Mouse (Mus musculus) heart, embryonic 10.5 days (tissue): ENCODE data around the gene Slc25a12. TPM values are rescaled to one million over a fixed set of nuclear protein-coding genes. Genes with fewer than 3 reads are reported as not detected.

Source experiments
- DNase-seq: peaks from one replicate; pipeline ENCODE4 v3.0.0-alpha.2; 2017; ENCODE audit warnings: low spot score
- H3K27ac ChIP-seq: fragments of 300-500 bp; sonication (generic); 2 replicates; pipeline ENCODE4 v1.5.1; 2016; ENCODE audit warnings: mild to moderate bottlenecking
- H3K27me3 ChIP-seq: fragments of 300-500 bp; sonication (generic); 2 replicates; pipeline ENCODE4 v1.6.1; 2016; ENCODE audit warnings: mild to moderate bottlenecking; ENCODE audit not compliant: poor library complexity, insufficient read depth, severe bottlenecking
- H3K36me3 ChIP-seq: fragments of 300-500 bp; sonication (generic); 2 replicates; pipeline ENCODE4 v1.6.1; 2016; ENCODE audit warnings: mild to moderate bottlenecking, moderate library complexity
- H3K4me1 ChIP-seq: fragments of 300-500 bp; sonication (generic); 2 replicates; pipeline ENCODE4 v1.6.1; 2016; ENCODE audit warnings: mild to moderate bottlenecking
- H3K4me3 ChIP-seq: fragments of 300-500 bp; sonication (generic); 2 replicates; pipeline ENCODE4 v1.5.1; 2016; ENCODE audit warnings: mild to moderate bottlenecking, moderate library complexity
- H3K9me3 ChIP-seq: fragments of 300-500 bp; sonication (generic); 2 replicates; pipeline ENCODE4 v1.6.1; 2016; ENCODE audit warnings: mild to moderate bottlenecking, moderate library complexity
- WGBS: fragments of 180-500 bp; shearing (Covaris S2); methylation state at CpG from one replicate; pipeline ENCODE4 v1.1.7; 2016; 5-methylcytosine and 5-hydroxymethylcytosine counted together
- polyA plus RNA-seq: library from polyadenylated mRNA; unstranded; fragments of >200 nt; fragmentation: Nextera tagmentation; extraction: Ambion mirVana; gene quantifications from 2 replicates; pipeline ENCODE4 v1.2.1, GENCODE M21; 2016

The Slc25a12 gene
- polyA plus RNA-seq, 1 experiment from 2014 or later: 47.0 TPM

GRCm38 (mm10) chr2:71343884-71344640 lies 23.5 kb downstream of the Slc25a12 start:
- 91% methylated on average over 10 of the region's 10 CpGs for WGBS
- Histone ChIP-seq H3K4me3 (no peak overlapping the region), H3K9me3 (no peaks in the 10 kb centered on the region), H3K4me1 (peaks cover 11% of the 10 kb centered on the region; the same call in 1 of the 2 replicates), H3K36me3 (peaks cover 28% of the 10 kb centered on the region; the same call in 1 of the 2 replicates), H3K27me3 (no peaks in the 10 kb centered on the region), H3K27ac (no peak overlapping the region)
- no peak for DNase-seq

GRCm38 (mm10) chr2:71340126-71340525 lies 27.4 kb downstream of the Slc25a12 start:
- H3K4me1 ChIP-seq: peaks cover 6% of the 10 kb centered on the region; the same call in 1 of the 2 replicates
- H3K27ac ChIP-seq: no peak overlapping the region
- peaks cover 28% of the 10 kb centered on the region; the same call in 1 of the 2 replicates for H3K36me3 ChIP-seq
- no peaks in the 10 kb centered on the region for H3K9me3 ChIP-seq
- DNase-seq: no peak
- no peak overlapping the region for H3K4me3 ChIP-seq
- 71% methylated on average over 5 of the region's 5 CpGs for WGBS
- no peaks in the 10 kb centered on the region for H3K27me3 ChIP-seq

DNA sequence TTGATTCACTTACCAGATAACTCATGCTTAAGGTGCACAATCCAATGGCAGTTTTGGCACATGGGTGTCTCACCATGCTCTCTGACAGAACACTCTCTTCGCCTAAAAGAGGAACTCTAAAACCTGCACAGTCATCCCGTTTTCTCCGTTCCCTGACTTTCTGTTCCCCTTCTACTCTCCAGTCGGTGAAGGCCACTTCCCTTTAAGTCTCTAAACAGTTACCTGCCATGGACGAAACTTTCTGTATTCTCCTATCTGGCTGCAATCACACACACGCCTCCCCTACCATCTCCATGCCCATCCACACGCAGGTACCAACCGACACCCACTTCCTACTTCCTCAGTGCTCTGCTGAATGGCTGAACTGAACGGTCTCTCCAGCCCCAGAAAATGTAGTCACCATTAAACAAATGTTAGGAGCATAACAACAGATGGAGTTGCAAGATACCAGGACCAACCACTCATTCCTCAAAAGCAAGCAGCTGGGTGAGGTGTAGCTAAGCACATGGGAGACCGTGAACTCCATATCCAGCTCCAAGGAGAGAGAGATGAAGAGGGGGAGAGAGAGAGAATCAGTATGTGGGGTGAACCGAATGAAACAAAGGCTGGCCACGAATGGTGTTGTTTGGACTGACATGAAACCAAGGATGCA lies 29.3 kb downstream of the Slc25a12 start:
- no peak for DNase-seq
- H3K27ac ChIP-seq: no peak overlapping the region
- peaks cover 24% of the 10 kb centered on the region; the same call in 1 of the 2 replicates for H3K36me3 ChIP-seq
- no peaks in the 10 kb centered on the region for H3K9me3 ChIP-seq
- peaks cover 6% of the 10 kb centered on the region; the same call in 1 of the 2 replicates for H3K4me1 ChIP-seq
- H3K27me3 ChIP-seq: no peaks in the 10 kb centered on the region
- 81% methylated on average over 12 of the region's 12 CpGs for WGBS
- H3K4me3 ChIP-seq: no peak overlapping the region

- Histone ChIP-seq H3K27ac (no peak overlapping the region), H3K36me3 (peaks cover 26% of the 10 kb centered on the region), H3K9me3 (no peaks in the 10 kb centered on the region), H3K4me1 (peaks cover 6% of the 10 kb centered on the region; the same call in 1 of the 2 replicates), H3K4me3 (no peak overlapping the region), H3K27me3 (no peaks in the 10 kb centered on the region)
- WGBS: 86% methylated on average over 6 of the region's 6 CpGs
- no peak for DNase-seq
Observed at GRCm38 (mm10) chr2:71336631-71337030, 30.9 kb downstream of the Slc25a12 start.

DNA sequence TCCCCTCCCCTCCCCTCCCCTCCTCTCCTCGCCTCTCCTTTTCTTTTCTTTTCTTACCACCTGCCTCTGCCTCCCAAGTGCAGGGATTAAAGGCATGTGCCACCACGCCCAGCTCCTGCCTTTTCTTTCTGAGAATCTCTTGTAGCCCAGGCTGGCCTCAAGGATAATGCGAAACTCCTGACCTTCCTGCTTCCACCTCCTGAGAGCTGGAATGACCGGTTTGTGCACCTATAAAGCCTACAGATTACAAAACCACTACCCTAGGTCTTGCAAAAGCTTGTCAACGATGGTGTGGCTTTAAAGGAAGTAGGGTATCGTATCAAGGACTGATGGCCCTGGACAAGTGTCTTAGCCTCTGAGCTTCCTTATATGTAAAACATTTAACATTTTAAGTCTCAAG lies 31.3 kb downstream of the Slc25a12 start:
- H3K27ac ChIP-seq: no peak overlapping the region
- H3K36me3 ChIP-seq: peaks cover 30% of the 10 kb centered on the region
- H3K4me1 ChIP-seq: peaks cover 6% of the 10 kb centered on the region; the same call in 1 of the 2 replicates
- H3K4me3 ChIP-seq: no peak overlapping the region
- DNase-seq: no peak
- no peaks in the 10 kb centered on the region for H3K27me3 ChIP-seq
- 85% methylated on average over 5 of the region's 6 CpGs for WGBS
- H3K9me3 ChIP-seq: no peaks in the 10 kb centered on the region

DNA sequence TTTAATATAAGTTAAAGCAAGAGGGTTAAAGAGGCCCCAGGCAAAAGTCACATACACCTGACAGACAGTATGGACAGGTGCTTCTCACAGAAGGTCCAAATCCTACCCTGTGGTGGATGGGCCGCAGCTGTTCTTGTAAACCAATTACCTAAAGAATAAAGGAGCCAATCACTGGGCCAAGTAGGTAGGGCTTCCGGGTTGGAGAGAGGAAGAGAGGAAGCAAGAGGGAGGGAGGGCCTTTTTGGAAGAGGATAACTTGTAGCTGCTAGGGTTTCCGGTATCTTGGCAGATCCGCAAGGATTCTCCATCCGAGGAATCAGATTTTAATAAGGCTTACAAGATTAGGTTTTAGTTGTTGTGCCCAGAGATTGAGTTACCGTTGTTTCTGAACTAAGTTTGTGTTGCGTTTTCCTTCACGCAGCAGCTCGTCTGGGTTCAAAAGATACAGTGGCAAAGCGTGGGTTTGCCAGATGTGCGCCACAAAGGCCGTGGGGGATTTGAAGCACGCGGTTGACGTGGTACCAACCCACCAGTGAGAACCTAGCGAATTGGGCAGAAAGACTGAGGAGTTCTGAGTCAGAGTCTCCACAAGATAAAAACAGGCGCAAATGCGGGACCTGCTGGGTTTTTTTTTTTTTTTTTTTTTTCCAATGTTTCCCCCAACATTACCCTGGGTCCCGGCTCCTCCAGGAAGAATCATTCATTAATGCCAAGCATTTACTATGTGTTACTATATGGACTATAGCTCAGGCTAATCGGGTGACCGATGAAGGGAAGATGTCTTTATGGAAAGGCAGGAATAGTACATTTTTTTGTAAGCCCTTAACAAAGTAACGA lies 33.3 kb downstream of the Slc25a12 start:
- 86% methylated on average over 22 of the region's 22 CpGs for WGBS

GRCm38 (mm10) chr2:71329761-71330160 lies 37.8 kb downstream of the Slc25a12 start:
- Histone ChIP-seq H3K9me3 (no peaks in the 10 kb centered on the region), H3K27ac (no peak overlapping the region), H3K4me1 (0 out of 2 replicates have a peak, but pooled peaks cover 5% of the 10 kb centered on the region), H3K36me3 (peaks cover 37% of the 10 kb centered on the region), H3K27me3 (no peaks in the 10 kb centered on the region), H3K4me3 (no peak overlapping the region)
- 86% methylated on average over 3 of the region's 3 CpGs for WGBS
- DNase-seq: no peak

More for the DNA sequence above, 33.3 kb downstream of the Slc25a12 start:
- Histone ChIP-seq H3K4me1 (no peaks in the 10 kb centered on the region), H3K27ac (no peak overlapping the region), H3K36me3 (peaks cover 31% of the 10 kb centered on the region), H3K9me3 (no peaks in the 10 kb centered on the region), H3K4me3 (no peak overlapping the region), H3K27me3 (no peaks in the 10 kb centered on the region)
- no peak for DNase-seq

GRCm38 (mm10) chr2:71328391-71329160 lies 39.0 kb downstream of the Slc25a12 start:
- peaks cover 36% of the 10 kb centered on the region for H3K36me3 ChIP-seq
- no peak for DNase-seq
- no peaks in the 10 kb centered on the region for H3K27me3 ChIP-seq
- no peaks in the 10 kb centered on the region for H3K9me3 ChIP-seq
- H3K4me3 ChIP-seq: no peak overlapping the region
- no peak overlapping the region for H3K27ac ChIP-seq
- WGBS: 50% methylated on average over 15 of the region's 15 CpGs
- 0 out of 2 replicates have a peak, but pooled peaks cover 5% of the 10 kb centered on the region for H3K4me1 ChIP-seq

DNA sequence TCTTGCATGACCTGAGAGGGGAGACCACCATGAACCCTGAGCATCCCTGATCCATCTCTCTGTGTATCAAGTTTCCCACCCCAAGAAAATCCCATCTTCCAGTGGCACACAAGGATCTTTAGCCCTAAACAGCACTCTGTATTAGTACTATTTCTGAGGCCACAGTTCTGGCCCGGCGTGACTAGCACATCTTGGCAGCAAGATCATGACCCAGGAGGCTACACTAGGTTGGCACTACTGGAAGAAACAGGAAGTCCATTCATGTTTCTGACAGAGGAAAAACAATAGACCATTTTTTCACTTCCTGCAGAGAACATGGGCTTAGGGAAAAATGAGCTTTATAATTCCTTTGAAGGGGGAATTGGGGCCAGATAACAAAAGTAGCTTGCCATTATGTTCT lies 39.8 kb downstream of the Slc25a12 start:
- Histone ChIP-seq H3K27ac (no peak overlapping the region), H3K27me3 (no peaks in the 10 kb centered on the region), H3K9me3 (no peaks in the 10 kb centered on the region), H3K36me3 (peaks cover 39% of the 10 kb centered on the region), H3K4me3 (no peak overlapping the region), H3K4me1 (0 out of 2 replicates have a peak, but pooled peaks cover 5% of the 10 kb centered on the region)
- DNase-seq: no peak
- 52% methylated on average over 2 of the region's 2 CpGs for WGBS

DNA sequence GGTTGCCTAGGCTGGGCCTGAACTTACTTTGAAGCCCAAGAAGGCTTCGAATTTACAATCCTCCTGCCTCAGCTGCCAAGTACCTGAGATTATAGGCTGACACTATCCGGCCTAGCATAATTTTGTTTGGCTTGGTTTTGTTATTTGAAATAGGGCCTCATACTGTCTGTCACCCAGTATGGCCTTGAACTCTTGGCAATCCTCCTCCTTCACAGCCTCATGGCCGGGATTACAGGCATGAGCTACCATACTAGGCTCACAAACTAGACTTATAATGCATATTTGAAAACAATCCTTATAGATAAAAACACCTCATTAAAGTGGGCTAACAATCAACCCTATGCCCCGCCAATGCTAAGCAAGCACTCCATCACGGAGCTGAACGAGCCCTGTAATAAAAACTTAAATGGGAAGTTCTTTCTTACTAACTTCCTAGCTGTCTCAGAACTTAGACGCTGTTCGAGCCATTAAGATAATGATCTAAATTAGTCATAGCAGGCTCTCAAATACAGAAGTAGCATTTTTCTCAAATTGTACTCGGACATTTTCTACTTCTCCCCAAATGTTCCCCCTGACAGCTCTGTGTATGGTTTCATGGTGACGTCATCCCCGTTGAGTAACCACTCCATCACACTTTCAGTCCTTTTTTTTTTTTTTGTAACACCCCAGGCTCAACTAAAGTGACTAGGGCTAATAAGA lies 40.6 kb downstream of the Slc25a12 start:
- H3K4me1 ChIP-seq: 0 out of 2 replicates have a peak, but pooled peaks cover 5% of the 10 kb centered on the region
- 81% methylated on average over 11 of the region's 11 CpGs for WGBS
- no peak overlapping the region for H3K27ac ChIP-seq
- DNase-seq: no peak
- H3K9me3 ChIP-seq: no peaks in the 10 kb centered on the region
- no peak overlapping the region for H3K4me3 ChIP-seq
- H3K36me3 ChIP-seq: peaks cover 40% of the 10 kb centered on the region
- H3K27me3 ChIP-seq: no peaks in the 10 kb centered on the region

GRCm38 (mm10) chr2:71323886-71324285 lies 43.7 kb downstream of the Slc25a12 start:
- peaks cover 52% of the 10 kb centered on the region for H3K36me3 ChIP-seq

More at GRCm38 (mm10) chr2:71323886-71324285, 43.7 kb downstream of the Slc25a12 start:
- WGBS: 86% methylated on average over 7 of the region's 7 CpGs
- H3K27ac ChIP-seq: no peak overlapping the region
- no peaks in the 10 kb centered on the region for H3K9me3 ChIP-seq
- H3K27me3 ChIP-seq: no peaks in the 10 kb centered on the region
- H3K4me3 ChIP-seq: no peak overlapping the region
- no peak for DNase-seq
- 0 out of 2 replicates have a peak, but pooled peaks cover 5% of the 10 kb centered on the region for H3K4me1 ChIP-seq
